Mouse (Mus musculus) CD4-positive helper T cell, adult 2 months (primary cell): ENCODE results near the gene Sec14l2.

ENCODE experiments used
- DNase-seq: peaks from one replicate; pipeline ENCODE4 v3.0.0-alpha.2; 2012; ENCODE audit warnings: low read depth, missing footprints, low spot score

Gene Sec14l2

DNA sequence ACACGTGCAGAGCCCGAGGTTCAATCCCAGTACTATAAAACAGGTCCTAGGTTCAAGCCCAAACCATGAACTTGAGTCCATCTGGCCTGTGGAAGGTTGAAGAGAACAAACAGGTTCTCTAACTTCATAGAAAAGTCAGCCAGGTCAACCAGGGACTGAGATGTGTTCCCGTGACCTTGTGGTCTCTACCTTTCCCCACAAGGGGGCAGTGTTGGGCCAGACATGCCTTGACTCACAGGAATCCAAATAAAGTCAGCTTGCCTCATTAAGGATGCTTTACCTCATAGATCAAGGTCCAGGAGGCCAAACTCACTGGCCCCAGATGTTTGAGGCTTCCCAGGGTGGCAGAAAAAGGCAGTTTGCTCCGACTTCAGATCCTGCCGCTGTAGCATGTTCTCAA lies 69.6 kb downstream of the Sec14l2 start:
- peak; percentile 62 for DNase-seq

DNA sequence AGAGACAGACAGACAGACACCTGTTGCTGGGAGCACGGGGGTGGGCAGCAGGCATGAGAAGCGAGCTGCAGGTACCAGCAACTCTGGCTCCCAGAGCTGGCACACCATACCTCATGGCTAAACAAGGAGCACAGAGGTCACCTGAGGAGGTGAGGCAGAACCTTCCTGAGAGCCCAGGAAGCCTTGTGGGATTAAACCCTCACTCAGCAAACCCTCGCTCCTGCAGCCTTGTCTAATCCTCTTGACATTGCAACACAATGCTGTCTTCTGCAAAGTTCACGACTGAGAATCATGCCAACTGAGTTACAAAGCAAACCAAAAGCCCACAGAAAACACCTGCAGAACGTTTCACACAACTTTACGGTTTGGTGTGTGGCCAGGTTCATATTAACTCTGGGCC lies 74.8 kb downstream of the Sec14l2 start:
- DNase-seq: no peak

DNA sequence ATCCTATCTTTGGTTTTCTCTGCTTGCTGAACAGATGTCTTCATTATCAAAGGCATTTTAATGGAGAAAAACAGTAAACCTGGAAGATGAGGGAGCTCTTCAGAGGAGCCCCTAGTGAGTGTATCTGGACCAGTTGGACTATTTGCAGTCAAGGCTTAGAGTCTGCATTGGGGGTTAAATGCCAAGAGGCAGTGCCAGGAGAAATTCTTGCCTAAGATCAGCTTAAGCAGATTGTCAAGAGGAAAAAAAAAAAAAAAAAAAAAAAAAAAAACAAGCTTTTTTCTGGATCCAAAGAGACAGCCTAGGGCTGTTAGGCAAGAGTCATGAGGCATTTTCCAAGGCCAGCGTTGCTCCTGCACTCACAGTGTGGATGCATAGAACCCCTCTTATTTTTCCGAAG lies 75.4 kb downstream of the Sec14l2 start:
- DNase-seq: no peak
